21 mouse cellular contexts compared by ENCODE assay signal in genomic region chr4:62376123-62376522, GRCm38 (mm10). TPM values are rescaled to one million over a fixed set of nuclear protein-coding genes. Genes with fewer than 3 reads are reported as not detected.
DNase-seq lines count a peak whose midpoint lies in the region; ATAC-seq and TF ChIP-seq lines count a peak whose summit lies in the region.
"Had no signal": no experiment of that assay in that cellular context is flagged by ENCODE, and none has a peak within 500 bp of the region (broad histone marks: within the 10 kb centered on the region; RNA-seq: fewer than 3 reads in every experiment).

No protein-coding gene starts in this region.

- no peak for TF ChIP-seq CTCF in liver, adult 2 months (IDR thresholded peaks at IDR 0.05; ENCODE audit: low read depth, low read length)

- no peak for ATAC-seq in liver, embryonic 12.5 days
- ATAC-seq: activated CD4-positive, CD25-positive, alpha-beta regulatory T cell, adult 4 months; CD4-positive, CD25-positive, alpha-beta regulatory T cell, adult 4 months; Patski had no signal

- intact Hi-C loops in left cerebral cortex, postnatal 25 days (cut with DNase I): no loop called here

- no peaks in the 10 kb centered on the region for H3K36me3 ChIP-seq in liver, adult 2 months (ENCODE audit: control insufficient read depth, insufficient read depth, low read length)
- H3K36me3 ChIP-seq in liver, embryonic 12.5 days: peaks cover 3% of the 10 kb centered on the region; the same call in 1 of the 2 replicates

- TF ChIP-seq POLR2A in liver, adult 2 months (IDR thresholded peaks at IDR 0.05; ENCODE audit: extremely low read depth, insufficient read depth, low read length): no peak

- no peak overlapping the region for H3K4me2 ChIP-seq in liver, embryonic 12.5 days

- peaks cover 35% of the 10 kb centered on the region for H3K79me2 ChIP-seq in liver, adult 2 months (ENCODE audit: control insufficient read depth, insufficient read depth, low read length)

- peak overlapping the region; percentile 20; the same call in 1 of the 2 replicates for H3K27ac ChIP-seq in liver, adult 2 months (replicated peaks; ENCODE audit: insufficient read depth, low read depth, low read length)
- H3K27ac ChIP-seq in liver, embryonic 12.5 days: no peak overlapping the region

- H3K9me3 ChIP-seq in liver, embryonic 12.5 days (replicated peaks): no peaks in the 10 kb centered on the region
- H3K9me3 ChIP-seq: G1E had no signal

- DNase-seq in liver, adult 2 months (ENCODE audit: extremely low read depth, low read depth, low spot score): no peak
- peak; percentile 89 for DNase-seq in fat pad, adult 2 months (ENCODE audit: extremely low read depth, low read depth, low spot score)
- DNase-seq in gonadal fat pad, adult 2 months (ENCODE audit: low read depth): peak; percentile 87
- DNase-seq in layer of hippocampus, postnatal 10 days (ENCODE audit: low spot score in 2 of 2): no peak
- DNase-seq in left cerebral cortex, postnatal 25 days (ENCODE audit: low spot score in 2 of 2): no peak
- DNase-seq: adrenal gland, adult 2 months; adrenal gland, adult 8-10 months; adrenal gland, postnatal 10 days; adrenal gland, postnatal 14 days; adrenal gland, postnatal 25 days; adrenal gland, postnatal 36 days; B cell, adult 2 months; cerebellum, adult 11 months; cerebellum, adult 11-12 months; cerebellum, adult 18-20 months had no signal

- 48% methylated on average over 2 of the region's 2 CpGs for WGBS in liver, adult 2 months
- WGBS in liver, embryonic 12.5 days (ENCODE audit: insufficient replicate concordance): 66% methylated on average over 2 of the region's 2 CpGs

- H3K9ac ChIP-seq in liver, adult 2 months (ENCODE audit: low read depth, low read length): no peak overlapping the region
- no peak overlapping the region for H3K9ac ChIP-seq in liver, embryonic 12.5 days

- H3K4me3 ChIP-seq in liver, adult 2 months (ENCODE audit: insufficient read depth, low read depth, low read length): no peak overlapping the region
- no peak overlapping the region for H3K4me3 ChIP-seq in liver, embryonic 12.5 days

- peaks cover 36% of the 10 kb centered on the region for H3K4me1 ChIP-seq in liver, adult 2 months (ENCODE audit: control insufficient read depth, insufficient read depth, low read length)
- H3K4me1 ChIP-seq in liver, embryonic 12.5 days: peaks cover 60% of the 10 kb centered on the region

- H3K27me3 ChIP-seq in liver, adult 2 months (ENCODE audit: control insufficient read depth, insufficient read depth, low read length): no peaks in the 10 kb centered on the region
- no peaks in the 10 kb centered on the region for H3K27me3 ChIP-seq in liver, embryonic 12.5 days (replicated peaks)
- H3K27me3 ChIP-seq: CH12.LX, Patski had no signal

RNA-seq across cellular contexts. Expression of gene Slc31a1, which starts 15.6 kb away (rescaled TPM):
- total RNA-seq in liver, adult 2 months (2014; rRNA removed): 88.4 and 91.4 TPM in 2 replicates
- 75.3 and 81.5 TPM in 2 replicates for polyA plus RNA-seq in liver, adult 2 months (2012; rRNA removed)
- 45.8 and 45.9 TPM in 2 replicates for polyA plus RNA-seq in liver, embryonic 12.5 days (2016; fragmentation: Nextera tagmentation; extraction: Ambion mirVana)
- 57.4 and 60.7 TPM in 2 replicates for polyA plus RNA-seq in gonadal fat pad, adult 2 months (2012; rRNA removed)
- 10 to 100 TPM; 35.0 to 35.2 TPM for total RNA-seq in layer of hippocampus, postnatal 10 days (2021)
- 10 to 100 TPM; 17.7 to 19.2 TPM for total RNA-seq in left cerebral cortex, postnatal 25 days (2021)

RNA-seq across cellular contexts. Expression of gene Fkbp15, which starts 15.8 kb away (rescaled TPM):
- 22.7 and 24.5 TPM in 2 replicates for total RNA-seq in liver, adult 2 months (2014; rRNA removed)
- polyA plus RNA-seq in liver, adult 2 months (2012; rRNA removed): 17.4 and 20.0 TPM in 2 replicates
- 18.6 and 21.1 TPM in 2 replicates for polyA plus RNA-seq in liver, embryonic 12.5 days (2016; fragmentation: Nextera tagmentation; extraction: Ambion mirVana)
- 32.3 and 37.8 TPM in 2 replicates for polyA plus RNA-seq in gonadal fat pad, adult 2 months (2012; rRNA removed)
- 10 to 100 TPM; 42.8 to 43.6 TPM for total RNA-seq in layer of hippocampus, postnatal 10 days (2021)
- 10 to 100 TPM; 33.1 to 35.9 TPM for total RNA-seq in left cerebral cortex, postnatal 25 days (2021)

RNA-seq across cellular contexts. Expression of gene Cdc26, which starts 32.3 kb away (rescaled TPM):
- 46.9 and 52.6 TPM in 2 replicates for total RNA-seq in liver, adult 2 months (2014; rRNA removed)
- polyA plus RNA-seq in liver, adult 2 months (2012; rRNA removed): 13.5 and 14.8 TPM in 2 replicates
- polyA plus RNA-seq in liver, embryonic 12.5 days (2016; fragmentation: Nextera tagmentation; extraction: Ambion mirVana): 94.4 and 95.5 TPM in 2 replicates
- 32.1 and 33.6 TPM in 2 replicates for polyA plus RNA-seq in gonadal fat pad, adult 2 months (2012; rRNA removed)
- 10 to 100 TPM; 47.7 to 54.9 TPM for total RNA-seq in layer of hippocampus, postnatal 10 days (2021)
- 10 to 100 TPM; 43.8 to 45.0 TPM for total RNA-seq in left cerebral cortex, postnatal 25 days (2021)

RNA-seq across cellular contexts. Expression of gene Prpf4, which starts 32.5 kb away (rescaled TPM):
- total RNA-seq in liver, adult 2 months (2014; rRNA removed): 3.9 and 4.6 TPM in 2 replicates
- polyA plus RNA-seq in liver, adult 2 months (2012; rRNA removed): 4.4 and 7.3 TPM in 2 replicates
- polyA plus RNA-seq in liver, embryonic 12.5 days (2016; fragmentation: Nextera tagmentation; extraction: Ambion mirVana): 18.5 and 18.8 TPM in 2 replicates
- 13.7 and 14.8 TPM in 2 replicates for polyA plus RNA-seq in gonadal fat pad, adult 2 months (2012; rRNA removed)
- 10 to 100 TPM; 13.6 to 14.0 TPM for total RNA-seq in layer of hippocampus, postnatal 10 days (2021)
- total RNA-seq in left cerebral cortex, postnatal 25 days (2021): 10 to 100 TPM; 11.2 to 12.5 TPM

RNA-seq across cellular contexts. Expression of gene Rnf183, which starts 58.9 kb away (rescaled TPM):
- not detected in 2 replicates for total RNA-seq in liver, adult 2 months (2014; rRNA removed)
- not detected in 2 replicates for polyA plus RNA-seq in liver, adult 2 months (2012; rRNA removed)
- not detected in 2 replicates for polyA plus RNA-seq in liver, embryonic 12.5 days (2016; fragmentation: Nextera tagmentation; extraction: Ambion mirVana)
- polyA plus RNA-seq in gonadal fat pad, adult 2 months (2012; rRNA removed): 7.8 and 11.1 TPM in 2 replicates
- total RNA-seq in layer of hippocampus, postnatal 10 days (2021): not detected
- not detected for total RNA-seq in left cerebral cortex, postnatal 25 days (2021)
- total RNA-seq: adrenal gland, postnatal 10 days; adrenal gland, postnatal 14 days; adrenal gland, postnatal 25 days; G1E had no signal
- polyA plus RNA-seq: G1E had no signal

Comparison
In these comparisons a context has a peak if more than half of its experiments do, and no peak if none do; other contexts are left out.
1. DNase-seq: peak in fat pad, adult 2 months (single experiment) and gonadal fat pad, adult 2 months (single experiment); none in liver, adult 2 months (single experiment), layer of hippocampus, postnatal 10 days (0 of 2) and left cerebral cortex, postnatal 25 days (0 of 2).